Mouse (Mus musculus) midbrain, embryonic 11.5 days (tissue): ENCODE measurements around the gene Ripply1. TPM values are rescaled to one million over a fixed set of nuclear protein-coding genes. Genes with fewer than 3 reads are reported as not detected.

Source experiments
- ATAC-seq: fragments of 200-750 bp; cut with Nextera tagmentation; 2 replicates; pipeline ENCODE4 v1.8.0; 2017; ENCODE audit warnings: moderate TSS enrichment, moderate library complexity; ENCODE audit not compliant: low FRiP score
- DNase-seq: peaks from one replicate; pipeline ENCODE4 v3.0.0; 2015; ENCODE audit warnings: low spot score; ENCODE audit errors: missing footprints
- H3K27ac ChIP-seq: fragments of 300-500 bp; sonication (generic); 2 replicates; pipeline ENCODE4 v1.5.1; 2014; ENCODE audit warnings: low read depth, low read length
- H3K27me3 ChIP-seq: fragments of 300-500 bp; sonication (generic); 2 replicates; pipeline ENCODE4 v1.6.1; 2014; ENCODE audit warnings: mild to moderate bottlenecking, low read length, moderate library complexity, mixed read lengths; ENCODE audit not compliant: control insufficient read depth, insufficient read depth
- H3K36me3 ChIP-seq: fragments of 300-500 bp; sonication (generic); 2 replicates; pipeline ENCODE4 v1.6.1; 2014; ENCODE audit warnings: mild to moderate bottlenecking, low read length, moderate library complexity, mixed read lengths; ENCODE audit not compliant: control insufficient read depth, insufficient read depth
- H3K4me1 ChIP-seq: fragments of 300-500 bp; sonication (generic); 2 replicates; pipeline ENCODE4 v1.6.1; 2014; ENCODE audit warnings: low read length; ENCODE audit not compliant: control insufficient read depth, insufficient read depth
- H3K4me2 ChIP-seq: fragments of 300-500 bp; sonication (generic); 2 replicates; pipeline ENCODE4 v1.6.1; 2014; ENCODE audit warnings: mild to moderate bottlenecking, moderate library complexity
- H3K4me3 ChIP-seq: fragments of 300-500 bp; sonication (generic); 2 replicates; pipeline ENCODE4 v1.5.1; 2014; ENCODE audit warnings: low read depth, low read length
- H3K9ac ChIP-seq: fragments of 300-500 bp; sonication (generic); 2 replicates; pipeline ENCODE4 v1.6.1; 2014; ENCODE audit warnings: low read length
- H3K9me3 ChIP-seq: fragments of 300-500 bp; sonication (generic); 2 replicates; pipeline ENCODE4 v1.6.1; 2016; ENCODE audit warnings: low read length; ENCODE audit not compliant: control insufficient read depth
- WGBS: fragments of 180-500 bp; shearing (Covaris S2); extraction: QIAGEN DNeasy Blood & Tissue Kit; methylation state at CpG from one replicate; pipeline ENCODE4 v1.1.7; 2014; 5-methylcytosine and 5-hydroxymethylcytosine counted together
- polyA plus RNA-seq: library from polyadenylated mRNA; unstranded; fragments of >200 nt; fragmentation: Nextera tagmentation; extraction: Ambion mirVana; gene quantifications from 2 replicates; pipeline ENCODE4 v1.2.1, GENCODE M21; 2014

Ripply1 gene
- polyA plus RNA-seq, 1 experiment from 2014 or later = 0.34 TPM

DNA sequence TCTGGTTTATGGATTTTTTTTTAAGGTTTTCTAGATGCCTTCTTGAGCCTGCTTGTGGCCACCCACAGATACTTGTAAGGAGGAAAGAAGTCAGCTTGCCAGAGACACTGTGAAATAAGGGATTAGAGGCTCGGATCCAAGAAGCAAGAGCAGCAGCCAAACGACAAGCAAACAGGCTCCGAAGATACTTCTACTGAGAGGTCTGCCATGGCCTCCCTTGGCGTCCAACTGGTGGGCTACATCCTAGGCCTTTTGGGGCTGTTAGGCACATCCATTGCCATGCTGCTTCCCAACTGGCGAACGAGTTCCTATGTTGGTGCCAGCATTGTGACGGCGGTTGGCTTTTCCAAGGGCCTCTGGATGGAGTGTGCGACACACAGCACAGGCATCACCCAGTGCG is 26.3 kb upstream of the Ripply1 start:
- H3K27me3 ChIP-seq = peaks cover 4% of the 10 kb centered on the region
- no peak overlapping the region for H3K4me2 ChIP-seq
- peaks cover 3% of the 10 kb centered on the region; the same call in 1 of the 2 replicates for H3K4me1 ChIP-seq
- WGBS = 79% methylated on average over 10 of the region's 10 CpGs
- no peak overlapping the region for H3K4me3 ChIP-seq
- H3K36me3 ChIP-seq = no peaks in the 10 kb centered on the region
- DNase-seq (no peak), ATAC-seq (no peak)
- H3K27ac ChIP-seq = no peak overlapping the region
- no peaks in the 10 kb centered on the region for H3K9me3 ChIP-seq
- H3K9ac ChIP-seq = no peak overlapping the region

DNA sequence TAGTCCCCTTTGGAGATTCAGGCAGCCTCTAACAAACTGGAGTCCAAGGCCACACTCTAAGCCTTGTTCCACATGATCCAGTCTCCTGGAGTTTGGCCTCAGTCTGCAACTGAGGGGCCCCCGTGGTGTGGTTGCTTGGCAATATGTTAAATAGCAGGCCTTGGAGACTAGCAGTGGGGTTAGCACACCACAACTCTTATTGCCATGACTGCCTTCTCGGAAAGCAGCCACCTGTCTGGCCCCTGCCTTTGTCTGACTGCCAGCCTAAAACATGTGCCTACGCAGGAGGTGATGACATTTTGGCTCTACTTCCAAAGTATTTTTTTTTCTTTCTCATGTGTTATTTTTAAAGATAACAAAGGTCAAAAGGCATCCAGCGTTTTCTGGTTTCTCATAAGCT is 25.9 kb upstream of the Ripply1 start:
- Histone ChIP-seq H3K4me3 (no peak overlapping the region), H3K9me3 (no peaks in the 10 kb centered on the region), H3K27me3 (peaks cover 4% of the 10 kb centered on the region), H3K36me3 (no peaks in the 10 kb centered on the region), H3K4me1 (peaks cover 3% of the 10 kb centered on the region; the same call in 1 of the 2 replicates), H3K27ac (no peak overlapping the region), H3K9ac (no peak overlapping the region), H3K4me2 (no peak overlapping the region)
- ATAC-seq (peak; percentile 70), DNase-seq (no peak)
- WGBS = 39% methylated on average over 4 of the region's 4 CpGs

DNA sequence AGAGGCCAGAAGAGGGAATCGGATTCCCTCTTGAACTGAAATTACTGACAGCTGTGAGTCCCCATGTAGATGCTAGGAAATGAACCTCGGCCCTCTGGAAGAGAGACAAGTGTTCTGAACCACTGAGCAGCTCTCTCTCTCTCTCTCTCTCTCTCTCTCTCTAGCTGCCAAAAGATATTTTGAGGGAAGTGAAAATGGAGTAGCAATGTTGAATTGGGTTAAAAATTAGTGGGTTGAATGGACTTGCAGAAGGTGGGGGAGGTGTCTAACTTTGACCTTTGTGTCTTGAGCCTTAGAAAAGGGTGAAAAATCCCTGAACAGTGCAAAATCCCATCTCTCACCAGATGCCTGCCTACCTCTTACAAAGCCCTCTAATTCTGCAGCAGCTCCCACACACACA is 25.2 kb upstream of the Ripply1 start:
- no peak for DNase-seq
- H3K27ac ChIP-seq = no peak overlapping the region
- no peak overlapping the region for H3K4me3 ChIP-seq
- H3K9me3 ChIP-seq = no peaks in the 10 kb centered on the region
- H3K9ac ChIP-seq = no peak overlapping the region
- H3K4me2 ChIP-seq = no peak overlapping the region
- no peak for ATAC-seq
- WGBS = 68% methylated on average over 2 of the region's 2 CpGs
- peaks cover 4% of the 10 kb centered on the region for H3K27me3 ChIP-seq
- H3K4me1 ChIP-seq = peaks cover 3% of the 10 kb centered on the region; the same call in 1 of the 2 replicates
- no peaks in the 10 kb centered on the region for H3K36me3 ChIP-seq

DNA sequence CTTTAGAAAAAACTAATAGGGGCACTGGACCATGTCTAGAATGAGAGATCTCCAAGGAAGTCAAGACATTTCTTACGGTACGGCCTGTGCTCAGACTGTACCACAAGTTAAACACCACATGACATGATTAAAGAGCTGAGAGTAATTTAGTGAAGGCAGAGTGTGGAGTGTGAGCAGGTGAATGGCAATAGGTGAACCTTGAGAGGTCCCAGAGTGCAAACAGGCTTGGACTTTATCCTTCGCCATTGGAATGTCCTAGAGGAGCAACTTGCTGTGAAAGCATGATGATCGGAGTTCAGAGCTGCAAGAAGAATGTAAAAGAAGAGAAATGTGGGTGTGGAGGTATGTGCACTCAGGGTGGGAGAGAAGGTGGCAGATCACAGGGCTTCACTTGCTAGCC is 23.8 kb upstream of the Ripply1 start:
- Histone ChIP-seq H3K9ac (no peak overlapping the region), H3K9me3 (no peaks in the 10 kb centered on the region), H3K4me3 (no peak overlapping the region), H3K36me3 (no peaks in the 10 kb centered on the region), H3K4me1 (peaks cover 3% of the 10 kb centered on the region; the same call in 1 of the 2 replicates), H3K27ac (no peak overlapping the region), H3K4me2 (no peak overlapping the region), H3K27me3 (peaks cover 4% of the 10 kb centered on the region)
- DNase-seq (no peak), ATAC-seq (no peak)
- WGBS = 85% methylated on average over 4 of the region's 4 CpGs

DNA sequence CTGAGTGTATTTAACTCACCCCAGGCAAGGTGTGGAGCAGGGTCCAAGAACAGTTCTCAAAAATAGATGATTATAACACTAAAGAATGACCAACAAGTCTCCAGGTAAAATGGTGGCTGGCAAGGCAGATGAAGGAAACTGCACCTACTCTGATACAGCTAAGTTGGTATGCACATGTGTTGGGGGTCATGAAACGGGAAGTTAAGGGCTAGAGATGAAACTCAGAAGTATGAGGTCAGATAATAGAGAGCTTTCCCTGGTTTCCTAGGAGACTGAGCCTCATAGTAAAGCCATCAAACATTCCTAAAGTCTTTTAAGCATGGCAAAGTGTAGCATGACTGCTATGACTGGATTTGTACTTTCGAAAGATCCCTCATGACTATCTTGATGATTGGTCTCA is 20.9 kb upstream of the Ripply1 start:
- H3K36me3 ChIP-seq = no peaks in the 10 kb centered on the region
- H3K27me3 ChIP-seq = peaks cover 2% of the 10 kb centered on the region; the same call in 1 of the 2 replicates
- no peak overlapping the region for H3K27ac ChIP-seq
- H3K9ac ChIP-seq = no peak overlapping the region
- DNase-seq (no peak), ATAC-seq (no peak)
- H3K4me3 ChIP-seq = no peak overlapping the region
- no peaks in the 10 kb centered on the region for H3K9me3 ChIP-seq
- H3K4me1 ChIP-seq = peaks cover 2% of the 10 kb centered on the region; the same call in 1 of the 2 replicates
- no peak overlapping the region for H3K4me2 ChIP-seq
- WGBS = 59% methylated on average over 2 of the region's 2 CpGs

DNA sequence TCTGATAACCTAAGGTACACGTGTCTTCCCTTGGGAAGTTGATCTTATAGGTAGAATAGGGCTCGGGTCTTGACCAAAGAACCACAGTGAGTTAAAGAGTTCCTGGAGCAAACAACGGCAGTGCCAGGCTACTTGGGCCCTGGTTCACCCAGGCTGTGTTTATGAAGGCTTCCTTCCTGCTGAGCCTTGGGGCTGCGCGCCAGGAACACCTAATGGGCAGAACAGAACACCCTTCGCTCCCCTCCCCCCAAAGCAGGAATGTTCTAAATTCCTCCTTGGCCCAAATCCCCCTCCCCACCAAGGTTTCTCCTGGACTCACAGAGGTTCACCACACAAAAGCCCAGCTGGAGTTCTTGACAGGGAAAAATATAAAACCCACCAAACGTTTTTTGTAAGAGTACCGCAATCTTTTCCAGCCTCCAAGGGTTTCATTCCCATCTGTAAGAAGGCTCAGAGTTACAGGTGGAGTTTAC is 18.3 kb upstream of the Ripply1 start, which contains the start of gene Cldn2:
Gene Cldn2, plus strand, starts transcription at position 423 of the 473 bp plus-strand sequence.
- Histone ChIP-seq H3K27ac (no peak within 1 kb of the TSS), H3K36me3 (no peaks in the 10 kb centered on the region), H3K4me3 (no peak within 1 kb of the TSS), H3K27me3 (peaks cover 2% of the 10 kb centered on the region; the same call in 1 of the 2 replicates), H3K9me3 (no peaks in the 10 kb centered on the region), H3K9ac (no peak within 1 kb of the TSS), H3K4me1 (no peaks in the 10 kb centered on the region), H3K4me2 (no peak within 1 kb of the TSS)
- WGBS = 63% methylated on average over 8 of the region's 8 CpGs
- DNase-seq = no peak
- no peak for ATAC-seq

DNA sequence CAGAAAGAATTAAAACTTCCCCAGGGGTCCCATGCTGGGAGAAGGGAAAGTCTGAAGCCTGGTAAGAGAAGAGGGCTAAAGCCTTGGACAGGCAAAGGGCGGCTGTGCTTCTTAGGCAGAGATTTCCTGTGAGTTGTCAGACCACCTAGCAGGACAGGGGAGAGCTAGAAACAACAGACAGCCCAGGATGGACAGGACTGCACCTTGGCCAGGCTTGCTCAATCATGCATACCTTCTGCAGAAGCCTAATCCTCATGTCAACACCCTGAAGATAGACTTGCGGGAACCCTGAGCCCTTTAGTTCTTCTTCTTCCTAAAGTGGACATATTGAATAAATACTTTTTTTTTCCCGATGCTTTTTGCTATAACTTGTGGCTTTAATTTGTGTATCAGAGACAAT is 17.8 kb upstream of the Ripply1 start:
- no peak for DNase-seq
- no peak overlapping the region for H3K27ac ChIP-seq
- no peak for ATAC-seq
- 63% methylated on average over 3 of the region's 3 CpGs for WGBS
- peaks cover 2% of the 10 kb centered on the region; the same call in 1 of the 2 replicates for H3K27me3 ChIP-seq
- H3K9me3 ChIP-seq = no peaks in the 10 kb centered on the region
- H3K36me3 ChIP-seq = no peaks in the 10 kb centered on the region
- no peak overlapping the region for H3K4me2 ChIP-seq
- H3K4me1 ChIP-seq = no peaks in the 10 kb centered on the region
- H3K9ac ChIP-seq = no peak overlapping the region
- H3K4me3 ChIP-seq = no peak overlapping the region

DNA sequence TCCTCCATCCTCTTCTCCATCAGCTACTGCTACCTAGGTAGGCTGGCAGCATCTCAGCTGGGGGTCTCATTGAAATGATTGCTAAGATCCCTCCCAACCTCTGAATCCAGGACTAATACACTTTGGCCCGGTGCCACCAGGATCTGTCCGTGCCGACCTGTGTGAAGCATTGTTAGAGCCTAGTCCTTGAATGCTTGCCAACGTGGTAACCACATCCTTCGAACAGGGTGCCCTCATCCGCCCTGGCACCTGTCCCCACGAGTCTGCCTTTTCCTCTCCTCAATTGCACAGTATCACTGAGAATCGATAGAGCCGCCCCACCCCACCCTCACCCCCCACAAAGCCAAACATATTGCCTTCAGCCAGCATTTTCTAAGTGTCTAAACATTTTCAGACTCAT is 15.7 kb upstream of the Ripply1 start:
- DNase-seq = no peak
- no peak overlapping the region for H3K27ac ChIP-seq
- no peak overlapping the region for H3K4me2 ChIP-seq
- 81% methylated on average over 9 of the region's 9 CpGs for WGBS
- no peak overlapping the region for H3K4me3 ChIP-seq
- H3K36me3 ChIP-seq = no peaks in the 10 kb centered on the region
- no peaks in the 10 kb centered on the region for H3K4me1 ChIP-seq
- H3K27me3 ChIP-seq = peaks cover 2% of the 10 kb centered on the region; the same call in 1 of the 2 replicates
- no peak overlapping the region for H3K9ac ChIP-seq
- no peaks in the 10 kb centered on the region for H3K9me3 ChIP-seq
- ATAC-seq = no peak

DNA sequence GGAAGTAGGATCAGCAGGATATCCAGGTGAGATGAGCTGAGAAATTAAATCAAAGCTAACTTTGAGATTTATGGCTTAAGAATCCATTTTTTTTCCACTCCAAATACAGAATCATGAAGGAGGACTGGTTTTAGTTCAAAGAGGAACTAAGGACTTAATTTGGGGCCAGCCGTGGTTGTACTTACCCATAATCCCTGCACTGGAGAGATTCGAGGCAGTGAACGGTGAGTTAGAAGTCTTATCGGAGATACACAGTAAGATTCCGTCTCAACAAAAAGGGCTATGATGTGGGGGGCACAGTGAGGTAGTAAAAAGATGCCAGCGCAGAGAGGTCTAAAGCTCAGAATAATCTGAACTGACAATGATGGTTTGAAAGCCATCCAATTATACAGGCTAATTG is 13.9 kb upstream of the Ripply1 start:
- Histone ChIP-seq H3K4me3 (no peak overlapping the region), H3K4me1 (no peaks in the 10 kb centered on the region), H3K27me3 (peaks cover 2% of the 10 kb centered on the region; the same call in 1 of the 2 replicates), H3K9me3 (no peaks in the 10 kb centered on the region), H3K36me3 (no peaks in the 10 kb centered on the region), H3K4me2 (no peak overlapping the region), H3K27ac (no peak overlapping the region), H3K9ac (no peak overlapping the region)
- 77% methylated on average over 6 of the region's 6 CpGs for WGBS
- DNase-seq (no peak), ATAC-seq (no peak)
